Mouse (Mus musculus): Measurements from ENCODE around the gene Gm10999. TPM values are rescaled to one million over a fixed set of nuclear protein-coding genes. Genes with fewer than 3 reads are reported as not detected.
"Not testable (repeated sequence)": the region's sequence is repeated elsewhere in the genome, so short reads cannot be mapped to it uniquely, and the experiment has no call there.

Gm10999 gene
- not detected in 2 replicates for polyA plus RNA-seq (2016; fragmentation: Nextera tagmentation; extraction: Ambion mirVana)

DNA sequence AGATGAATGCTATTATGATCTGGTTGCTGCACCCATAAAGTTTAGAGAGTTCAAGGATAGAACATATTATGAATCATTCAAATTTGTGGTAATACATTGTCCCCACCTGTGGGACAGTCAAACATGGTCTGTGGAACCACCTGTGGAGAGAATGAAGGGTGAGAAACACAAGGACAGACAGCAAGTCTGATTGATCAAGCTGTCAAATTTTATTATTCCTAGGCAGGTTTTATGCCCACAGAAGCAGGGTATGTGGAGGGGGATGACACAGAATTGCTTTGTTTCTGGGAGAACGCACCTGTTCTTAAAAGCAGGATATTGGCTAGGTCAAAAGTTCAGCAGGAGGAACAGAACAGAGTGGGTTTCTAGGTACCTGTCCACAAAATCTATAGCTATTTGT lies at the start of gene Gm10999:
Gene Gm10999 (minus strand): TSS at position 101 of the 400 bp plus-strand sequence.
- Histone ChIP-seq H3K27ac (ENCODE audit: poor library complexity, severe bottlenecking) (no peak within 1 kb of the TSS), H3K4me3 (no peak within 1 kb of the TSS), H3K36me3 (no peaks in the 10 kb centered on the region), H3K4me1 (replicated peaks) (no peaks in the 10 kb centered on the region), H3K9me3 (replicated peaks) (no peaks in the 10 kb centered on the region; the same call in 1 of the 2 replicates), H3K9ac (no peak within 1 kb of the TSS), H3K4me2 (no peak within 1 kb of the TSS), H3K27me3 (replicated peaks) (no peaks in the 10 kb centered on the region)
- no peak for ATAC-seq (ENCODE audit: insufficient number of reproducible peaks, low FRiP score)
- WGBS, result 74% methylated on average over 1 of the region's 1 CpGs

DNA sequence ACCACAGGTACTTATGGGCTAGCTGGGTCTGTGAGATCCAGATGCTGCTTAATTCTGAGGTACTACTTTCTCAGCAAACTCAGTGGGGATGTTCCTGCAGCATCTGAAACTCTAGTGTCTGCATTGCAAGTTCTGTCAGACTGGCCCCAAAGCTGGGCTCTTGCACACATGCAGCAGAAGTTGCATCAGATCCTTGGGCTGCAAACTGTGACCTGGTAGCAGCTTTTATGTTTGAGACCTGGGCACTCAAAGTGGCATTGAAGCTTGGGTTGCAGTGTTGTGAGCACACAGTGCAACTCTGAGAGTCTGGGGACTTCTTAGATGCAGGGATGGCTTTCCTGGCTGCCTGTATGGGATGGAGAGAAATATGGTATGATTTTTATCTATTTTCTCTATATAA lies 2.0 kb upstream of the Gm10999 start:
- Histone ChIP-seq H3K9me3 (replicated peaks) (no peaks in the 10 kb centered on the region; the same call in 1 of the 2 replicates), H3K27ac (ENCODE audit: poor library complexity, severe bottlenecking) (no peak overlapping the region), H3K27me3 (replicated peaks) (no peaks in the 10 kb centered on the region), H3K4me2 (no peak overlapping the region), H3K4me3 (no peak overlapping the region), H3K4me1 (replicated peaks) (no peaks in the 10 kb centered on the region), H3K9ac (no peak overlapping the region), H3K36me3 (no peaks in the 10 kb centered on the region)
- no peak for ATAC-seq (ENCODE audit: insufficient number of reproducible peaks, low FRiP score)

DNA sequence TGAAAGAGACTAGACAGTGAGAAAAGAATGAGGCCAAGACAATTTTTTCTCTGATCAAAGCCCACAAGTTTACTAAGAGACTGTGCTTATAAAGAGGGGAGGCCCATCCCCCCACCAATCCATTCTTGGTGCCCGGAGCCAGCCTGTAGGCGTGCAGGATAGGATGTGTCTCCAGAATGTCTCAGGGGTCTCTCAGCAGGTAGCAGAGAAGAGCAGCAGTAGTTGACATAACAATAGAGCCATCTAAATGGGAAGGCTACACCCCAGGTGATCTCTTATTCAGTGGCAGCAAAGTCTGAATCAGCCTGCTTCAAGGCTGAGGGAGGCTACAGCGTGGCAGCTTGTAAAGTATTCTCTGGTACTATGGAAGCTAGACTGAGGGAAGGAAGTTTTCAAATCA lies 15.7 kb downstream of the Gm10999 start:
- ATAC-seq (ENCODE audit: insufficient number of reproducible peaks, low FRiP score); H3K36me3 ChIP-seq: not testable (repeated sequence)
- 63% methylated on average over 3 of the region's 3 CpGs for WGBS

More for the DNA sequence above, 15.7 kb downstream of the Gm10999 start:
- H3K9me3 ChIP-seq (replicated peaks); H3K27me3 ChIP-seq (replicated peaks); H3K4me2 ChIP-seq; H3K4me1 ChIP-seq (replicated peaks); H3K27ac ChIP-seq (ENCODE audit: poor library complexity, severe bottlenecking); H3K9ac ChIP-seq; H3K4me3 ChIP-seq: not testable (repeated sequence)

Other genes starting within 250 kb of the Gm10999 start
- gene Ccdc7a, start 66.1 kb downstream of the Gm10999 start, polyA plus RNA-seq (2016; fragmentation: Nextera tagmentation; extraction: Ambion mirVana), result not detected in 2 replicates
- not detected in 2 replicates for gene Ccdc7b, start 64.5 kb downstream of the Gm10999 start, polyA plus RNA-seq (2016; fragmentation: Nextera tagmentation; extraction: Ambion mirVana)
- 17.6 and 17.8 TPM in 2 replicates for gene 2610044O15Rik8, start 102.7 kb upstream of the Gm10999 start, polyA plus RNA-seq (2016; fragmentation: Nextera tagmentation; extraction: Ambion mirVana)